Mouse (Mus musculus): ENCODE results near the gene Mecr.
A peak's percentile ranks its signal among the peaks of the same experiment; 100 is the strongest.

The Mecr gene

GRCm38 (mm10) chr4:131897109-131897508, 53.8 kb downstream of the Mecr start:
- DNase-seq (ENCODE audit: low spot score): no peak

- peak; percentile 68 for DNase-seq (ENCODE audit: low spot score)
Observed at GRCm38 (mm10) chr4:131897787-131898186, 54.5 kb downstream of the Mecr start.

- DNase-seq (ENCODE audit: low spot score): no peak
Observed at GRCm38 (mm10) chr4:131898503-131899179, 55.4 kb downstream of the Mecr start.

GRCm38 (mm10) chr4:131899180-131899554, 55.9 kb downstream of the Mecr start:
- no peak for DNase-seq (ENCODE audit: low spot score)

GRCm38 (mm10) chr4:131901090-131901489, 57.8 kb downstream of the Mecr start:
- DNase-seq (ENCODE audit: low spot score): no peak

GRCm38 (mm10) chr4:131904478-131904877, 61.2 kb downstream of the Mecr start:
- peak; percentile 45 for DNase-seq (ENCODE audit: low spot score)

- DNase-seq (ENCODE audit: low spot score): no peak
Observed at GRCm38 (mm10) chr4:131906423-131906822, 63.2 kb downstream of the Mecr start.

- DNase-seq (ENCODE audit: low spot score): no peak
Observed at GRCm38 (mm10) chr4:131907912-131908311, 64.6 kb downstream of the Mecr start.

GRCm38 (mm10) chr4:131910237-131910994, 67.1 kb downstream of the Mecr start:
- DNase-seq (ENCODE audit: low spot score): no peak

GRCm38 (mm10) chr4:131911521-131911920, 68.3 kb downstream of the Mecr start:
- DNase-seq (ENCODE audit: low spot score): no peak

GRCm38 (mm10) chr4:131913526-131913925, 70.3 kb downstream of the Mecr start:
- no peak for DNase-seq (ENCODE audit: low spot score)

- no peak for DNase-seq (ENCODE audit: low spot score)
Observed at GRCm38 (mm10) chr4:131914046-131914643, 70.9 kb downstream of the Mecr start.

GRCm38 (mm10) chr4:131914891-131915469, 71.7 kb downstream of the Mecr start:
- peak; percentile 53 for DNase-seq (ENCODE audit: low spot score)

GRCm38 (mm10) chr4:131915821-131916328, 72.6 kb downstream of the Mecr start:
- no peak for DNase-seq (ENCODE audit: low spot score)

GRCm38 (mm10) chr4:131916425-131916824, 73.2 kb downstream of the Mecr start:
- peak; percentile 60 for DNase-seq (ENCODE audit: low spot score)

GRCm38 (mm10) chr4:131917010-131917555, 73.8 kb downstream of the Mecr start:
- no peak for DNase-seq (ENCODE audit: low spot score)

Measured in yolk sac, embryonic 10.5 days (tissue).